Mouse (Mus musculus): Measurements from ENCODE around the gene Ankrd13b.

- peak; percentile 50 for TF ChIP-seq CTCF (IDR thresholded peaks at IDR 0.05)
- peak; percentile 73 for TF ChIP-seq POLR2A (IDR thresholded peaks at IDR 0.05; ENCODE audit: insufficient read depth, low read depth, low read length)
- peak; percentile 61; the same call in 1 of the 2 replicates for TF ChIP-seq EP300 (IDR thresholded peaks at IDR 0.05; ENCODE audit: insufficient read depth, low read depth, low read length)
Observed at GRCm38 (mm10) chr11:77492911-77493332, 3.4 kb upstream of the Ankrd13b start.
